Mouse (Mus musculus) C2C12 (cell line): Measurements from ENCODE around the gene Plagl1.

Experiments
- CEBPB ChIP-seq: IDR thresholded peaks from one replicate; pipeline ENCODE4 v1.6.1; 2011; ENCODE audit warnings: low read depth, mild to moderate bottlenecking, control low read depth, moderate library complexity
- CTCF ChIP-seq: IDR thresholded peaks from one replicate; pipeline ENCODE4 v1.5.1; 2011; ENCODE audit not compliant: control insufficient read depth, insufficient read depth, insufficient read length
- MAX ChIP-seq: IDR thresholded peaks from one replicate; pipeline ENCODE4 v1.6.1; 2011; ENCODE audit warnings: mild to moderate bottlenecking, control low read depth
- MYOD1 ChIP-seq: IDR thresholded peaks from one replicate; pipeline ENCODE4 v1.6.1; 2011; ENCODE audit warnings: low read depth; ENCODE audit not compliant: control insufficient read depth, insufficient read length
- USF1 ChIP-seq: IDR thresholded peaks from one replicate; pipeline ENCODE4 v1.6.1; 2011; ENCODE audit warnings: low read depth, mild to moderate bottlenecking, control low read depth, moderate library complexity

DNA sequence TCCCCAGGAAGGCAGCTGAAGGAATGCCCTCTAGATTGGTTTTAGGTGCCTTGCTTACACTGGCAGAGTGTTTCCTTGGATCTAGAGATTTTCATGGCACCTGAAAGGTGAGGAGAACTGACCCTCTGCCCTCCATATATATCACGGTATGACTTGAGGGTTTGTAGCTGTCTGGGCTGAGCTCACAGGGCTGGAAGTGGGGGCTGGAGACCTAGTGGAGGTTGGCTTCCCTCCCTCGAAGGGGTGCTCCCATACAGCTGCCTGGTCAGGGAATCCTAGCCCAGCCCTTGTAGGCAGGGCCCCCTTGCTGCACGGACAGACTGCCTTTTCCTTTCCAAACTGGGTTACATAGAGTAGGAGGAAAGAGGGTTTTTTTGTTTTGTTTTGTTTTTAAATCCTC is 52.5 kb downstream of the Plagl1 start:
- no peak for TF ChIP-seq CTCF
- no peak for TF ChIP-seq CEBPB
- no peak for TF ChIP-seq MYOD1
- no peak for TF ChIP-seq MAX
- no peak for TF ChIP-seq USF1
